Mouse (Mus musculus) adrenal gland, postnatal 4 days (tissue): ENCODE measurements around the gene Hdac2. TPM values are rescaled to one million over a fixed set of nuclear protein-coding genes. Genes with fewer than 3 reads are reported as not detected.

ENCODE experiments used
- DNase-seq, 2 experiments: peaks; one replicate each; pipeline ENCODE4 v3.0.0; 2021 to 2022; ENCODE audit warnings: low spot score in 2 of 2, mixed read lengths in 2 of 2
- long read RNA-seq, 2 experiments: library from polyadenylated mRNA; stranded (forward); transcript quantifications; one replicate each; pipeline ENCODE4 v2.0.0; 2021
- total RNA-seq, 2 experiments: library from RNA; stranded (reverse); gene quantifications; 2 replicates each; pipeline ENCODE4 v1.2.3; 2021

Hdac2 gene
- total RNA-seq = 100 to 1,000 TPM; 114 to 115 TPM
- long read RNA-seq, experiment 1, transcript Hdac2-201 (14 exons, 2,005 nt) = major isoform, 80 of 91 reads
- long read RNA-seq, experiment 1, partial matches to known transcripts = 1 of 91 reads
- long read RNA-seq, experiment 1, other reads (novel, unspliced or antisense) = 9 of 91 reads
- long read RNA-seq, experiment 2, transcript Hdac2-201 (14 exons, 2,005 nt) = major isoform, 187 of 214 reads
- long read RNA-seq, experiment 2, partial matches to known transcripts = 9 of 214 reads
- long read RNA-seq, experiment 2, other reads (novel, unspliced or antisense) = 18 of 214 reads

DNA sequence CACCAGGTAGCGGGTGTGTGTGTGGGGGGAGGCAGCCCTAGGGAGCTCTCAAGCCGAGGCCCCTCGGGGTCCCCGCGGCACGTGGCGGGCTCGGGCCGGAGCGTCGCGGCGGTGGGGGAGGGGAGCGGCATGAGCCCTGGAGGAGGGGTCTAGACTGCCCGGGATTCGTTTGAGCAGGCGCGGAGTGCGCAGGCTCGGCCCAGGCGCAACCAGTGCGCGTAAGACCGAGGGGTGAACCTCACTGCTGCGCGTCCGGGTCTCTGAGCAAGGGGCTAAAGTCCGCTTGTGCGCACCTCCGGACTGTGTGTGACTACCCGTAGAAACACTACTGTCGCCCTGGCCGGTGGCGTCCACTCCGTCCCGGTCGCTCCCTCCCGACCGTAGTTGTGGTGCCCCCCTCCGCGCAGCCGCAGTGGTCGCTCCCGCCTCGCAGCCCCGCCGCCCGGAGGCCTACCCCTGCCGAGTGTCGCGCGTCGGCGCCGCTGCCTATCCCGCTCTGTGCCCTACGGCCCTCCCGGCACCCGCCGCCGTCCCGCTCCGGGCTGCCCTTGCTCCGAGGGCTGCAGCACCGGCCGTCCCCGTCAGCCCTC is at the start of gene Hdac2:
Gene Hdac2, plus strand, starts transcription at position 459 of the 590 bp plus-strand sequence.
- DNase-seq = peak; percentile 72 to 79

DNA sequence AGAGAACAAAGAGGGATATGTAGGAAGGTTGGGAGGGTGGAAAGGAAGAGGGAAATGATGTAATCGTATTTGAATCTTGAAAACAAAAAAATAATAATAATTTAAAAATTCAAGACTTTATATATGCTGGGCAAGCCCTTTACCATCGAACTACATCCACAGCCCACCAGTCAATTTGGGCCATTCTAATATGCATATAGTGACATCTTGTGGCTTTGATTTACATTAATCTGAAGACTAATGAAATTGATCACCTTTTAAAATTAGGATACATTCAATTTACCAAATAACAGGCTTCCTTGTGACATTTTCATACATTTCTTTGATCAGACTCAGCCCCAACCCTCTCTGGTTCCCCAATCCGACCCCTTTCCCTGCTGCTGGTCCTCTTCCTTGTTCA is 46.1 kb upstream of the Hdac2 start:
- DNase-seq = no peak

DNA sequence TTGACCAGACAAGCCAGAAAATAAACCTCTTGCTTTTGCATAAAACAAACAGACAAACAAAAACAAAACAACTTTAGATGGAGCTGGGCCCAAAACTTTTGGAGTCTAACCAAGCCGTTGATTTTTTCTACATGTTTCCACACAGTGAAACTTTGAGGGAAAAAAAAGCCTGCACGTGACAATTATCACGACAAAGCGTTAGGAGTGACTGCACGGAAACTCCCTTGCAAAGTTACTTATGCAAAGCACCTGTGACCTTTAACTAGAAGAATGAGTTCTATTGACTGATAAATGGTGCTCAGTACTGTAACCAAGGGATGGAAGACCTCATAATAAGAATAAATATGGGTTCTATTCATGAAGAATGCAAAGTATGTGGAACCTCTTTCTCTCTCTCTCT is 38.5 kb upstream of the Hdac2 start:
- no peak for DNase-seq

DNA sequence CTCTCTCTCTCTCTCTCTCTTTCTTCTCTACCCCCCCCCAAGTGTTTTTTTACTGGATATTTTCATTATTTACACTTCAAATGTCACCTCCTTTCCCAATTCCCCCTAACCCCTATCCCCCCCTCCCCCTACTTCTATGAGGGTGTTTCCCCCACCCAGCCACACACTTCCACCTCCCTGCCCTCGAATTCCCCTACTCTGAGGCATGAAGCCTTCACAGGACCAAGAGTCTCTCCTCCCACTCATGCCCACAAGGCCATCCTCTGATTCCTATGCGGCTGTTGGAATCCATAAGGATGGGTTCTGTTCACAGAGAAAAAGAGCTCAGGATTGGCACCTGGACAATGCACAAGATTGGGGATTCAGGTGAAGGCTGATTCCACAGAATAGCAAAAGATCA is 38.1 kb upstream of the Hdac2 start:
- no peak for DNase-seq

DNA sequence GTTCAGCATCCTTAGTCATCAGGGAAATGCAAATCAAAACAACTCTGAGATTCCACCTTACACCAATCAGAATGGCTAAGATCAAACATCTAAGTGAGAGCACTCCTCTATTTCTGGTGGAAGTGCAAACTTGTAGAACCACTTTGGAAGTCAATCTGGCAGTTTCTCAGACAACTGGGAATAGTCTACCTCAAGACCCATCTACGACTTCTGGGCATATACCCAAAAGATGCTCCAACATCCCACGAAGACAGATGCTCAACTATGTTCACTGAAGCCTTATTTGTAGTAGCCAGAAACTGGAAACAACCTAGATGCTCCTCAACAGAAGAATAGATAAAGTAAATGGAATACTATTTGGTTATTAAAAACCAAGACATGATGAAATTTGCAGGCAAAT is 22.6 kb upstream of the Hdac2 start:
- DNase-seq = no peak

DNA sequence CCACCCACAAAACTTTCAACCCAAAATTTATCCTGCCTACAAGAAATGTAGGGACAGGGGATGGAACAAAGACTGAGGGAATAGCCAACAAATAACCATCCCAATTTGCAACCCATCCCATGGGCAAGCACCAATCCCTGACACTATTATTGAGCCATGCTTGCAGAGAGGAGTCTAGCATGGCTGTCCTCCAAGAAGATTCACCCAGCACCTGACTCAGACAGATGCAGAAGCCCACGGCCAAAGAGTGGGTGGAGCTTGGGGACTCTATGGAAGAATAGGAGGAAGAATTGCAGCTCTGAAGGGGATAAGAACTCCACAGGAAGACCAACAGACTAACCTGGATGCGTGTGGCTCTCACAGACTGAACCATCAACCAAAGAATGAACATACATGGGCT is 21.7 kb upstream of the Hdac2 start:
- DNase-seq = no peak

DNA sequence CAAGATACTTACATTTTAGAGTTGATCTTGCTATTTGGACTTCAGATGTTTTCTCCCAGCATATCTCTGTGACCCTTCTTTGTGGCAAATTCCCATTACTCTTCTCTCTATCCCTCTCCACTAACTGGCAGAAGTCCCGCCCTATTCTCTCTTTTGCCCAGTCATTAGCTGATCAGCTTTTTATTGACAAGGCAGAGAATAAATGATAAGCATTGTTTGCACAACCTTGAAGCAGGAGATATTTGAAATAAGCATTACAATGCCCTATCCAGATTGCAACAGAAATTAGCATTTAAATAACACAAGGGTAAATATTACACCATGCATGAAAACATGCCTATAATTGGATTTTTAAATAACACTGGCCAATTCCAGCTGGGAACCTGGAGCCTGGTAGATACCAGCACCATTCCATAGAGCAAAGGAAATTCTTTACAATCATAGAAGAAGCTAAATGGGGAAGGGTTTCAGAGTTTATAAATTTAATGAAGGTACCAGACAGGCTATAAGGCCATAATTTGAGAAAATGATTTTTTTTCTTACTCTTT is 14.7 kb upstream of the Hdac2 start:
- no peak for DNase-seq

DNA sequence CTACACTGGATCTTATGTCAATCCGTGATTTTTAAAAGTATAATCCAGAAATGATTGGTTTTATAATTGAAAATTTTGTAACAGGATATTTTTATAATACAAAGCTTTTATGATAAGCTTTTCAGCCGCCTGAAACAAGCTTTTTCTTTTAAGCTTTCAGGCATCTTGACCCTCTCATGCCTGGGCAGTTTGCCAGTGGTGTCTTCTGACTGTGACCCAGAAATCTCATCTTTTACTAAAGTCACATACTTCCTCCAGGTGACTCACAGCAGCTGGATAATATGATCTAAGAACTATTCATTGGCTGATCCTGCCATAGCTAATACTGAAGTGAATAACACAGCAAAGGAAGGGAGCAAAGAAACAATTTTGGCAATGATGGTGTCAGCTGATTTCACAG is 9.9 kb upstream of the Hdac2 start:
- no peak for DNase-seq

DNA sequence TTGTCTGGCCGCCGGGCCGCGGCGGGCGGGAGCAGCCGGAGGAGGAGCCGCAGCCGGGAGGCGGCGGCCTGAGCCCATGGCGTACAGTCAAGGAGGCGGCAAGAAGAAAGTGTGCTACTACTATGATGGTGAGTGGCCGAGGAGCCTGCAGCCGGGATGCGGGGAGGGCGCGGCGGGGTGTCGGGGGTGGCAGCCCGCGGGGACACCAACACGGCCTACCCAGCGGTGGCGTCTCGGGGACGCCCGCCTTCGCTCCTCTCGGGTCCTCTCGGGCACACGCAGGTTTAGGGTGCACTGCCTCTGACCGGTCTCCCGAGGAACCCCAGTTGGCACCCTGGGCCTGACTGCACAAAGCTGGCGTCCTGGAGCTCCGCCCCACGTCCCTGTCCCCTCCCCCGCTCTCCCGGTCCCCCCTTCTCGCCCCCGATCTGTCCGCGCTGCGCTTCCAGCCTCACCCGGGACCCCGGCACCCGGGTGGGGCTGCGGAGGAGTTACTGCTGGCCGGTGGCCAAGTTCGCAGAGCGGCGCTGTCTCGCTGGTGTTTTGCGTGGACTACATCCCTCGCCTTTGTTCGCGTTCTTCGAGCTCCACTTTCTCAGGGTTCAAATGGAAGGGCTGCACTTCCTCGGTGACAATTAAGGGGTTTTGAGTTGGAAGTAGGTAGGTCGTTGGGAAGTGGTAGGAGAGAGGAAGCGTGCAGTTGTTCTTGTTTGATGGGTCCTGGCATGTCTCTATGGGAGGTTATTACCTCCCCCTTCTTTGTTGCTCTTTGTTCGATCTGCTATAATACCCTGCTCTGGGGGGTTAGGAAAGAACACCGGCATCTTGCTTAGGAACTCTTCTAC is 554 bp downstream of the Hdac2 start:
- DNase-seq = peak in 1 of 2 experiments; percentile 42

DNA sequence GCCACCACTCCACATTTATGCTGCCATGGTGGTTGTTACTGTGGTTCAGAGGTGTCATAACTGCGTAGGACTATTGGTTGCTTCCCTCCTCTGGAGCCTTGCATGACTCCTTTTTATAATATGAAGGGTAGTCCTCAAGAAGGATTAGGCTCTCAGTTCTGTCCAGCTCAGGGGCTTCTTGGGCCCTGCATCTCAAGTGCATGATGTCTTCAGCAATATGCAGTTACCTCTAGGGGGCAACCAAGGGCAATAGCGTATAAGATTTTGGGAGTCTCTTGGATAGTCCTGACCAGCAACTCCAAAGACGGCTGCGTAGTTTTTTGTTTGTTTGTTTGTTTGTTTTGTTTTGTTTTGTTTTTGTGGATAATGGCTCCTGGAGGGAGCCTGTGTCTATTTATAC is 7.5 kb downstream of the Hdac2 start:
- DNase-seq = no peak

DNA sequence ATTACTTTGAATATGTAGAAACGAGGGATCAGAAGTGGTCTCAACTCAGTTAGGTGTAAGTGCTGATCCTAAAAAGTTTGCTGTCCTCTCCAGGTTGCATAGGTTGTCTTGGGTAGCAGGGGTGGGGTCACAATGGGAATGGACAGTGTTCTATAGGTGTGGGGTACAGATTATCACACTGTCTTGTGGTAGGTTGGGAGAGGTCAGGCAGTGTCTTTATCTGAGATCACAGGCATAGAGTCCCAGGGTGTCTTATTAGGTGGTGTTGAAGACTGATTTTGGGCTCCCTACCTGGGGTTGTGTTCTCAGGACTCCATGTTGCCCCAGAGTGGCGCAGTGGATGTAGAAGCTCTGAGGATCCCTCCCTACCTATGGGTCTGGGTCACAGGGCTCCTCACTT is 17.8 kb downstream of the Hdac2 start:
- no peak for DNase-seq

DNA sequence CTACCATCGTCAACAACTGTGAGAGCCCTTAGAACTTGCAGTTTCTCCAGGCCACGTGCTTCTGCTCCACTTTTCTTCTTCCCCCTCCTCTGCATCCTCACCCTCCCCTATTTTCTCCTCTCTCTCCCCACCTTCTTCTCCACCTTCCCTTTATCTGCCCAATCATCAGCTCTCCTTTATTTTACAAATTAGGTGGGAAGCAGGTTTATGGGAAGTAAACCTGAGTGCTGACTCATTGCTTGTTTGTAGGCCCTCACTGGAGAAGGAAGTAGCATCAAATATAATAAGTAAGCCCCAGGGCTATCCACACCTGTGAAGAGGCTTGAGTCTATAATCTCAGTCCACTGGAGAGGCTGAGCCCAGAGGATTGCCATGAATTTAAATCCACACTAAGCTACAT is 26.5 kb downstream of the Hdac2 start:
- no peak for DNase-seq

DNA sequence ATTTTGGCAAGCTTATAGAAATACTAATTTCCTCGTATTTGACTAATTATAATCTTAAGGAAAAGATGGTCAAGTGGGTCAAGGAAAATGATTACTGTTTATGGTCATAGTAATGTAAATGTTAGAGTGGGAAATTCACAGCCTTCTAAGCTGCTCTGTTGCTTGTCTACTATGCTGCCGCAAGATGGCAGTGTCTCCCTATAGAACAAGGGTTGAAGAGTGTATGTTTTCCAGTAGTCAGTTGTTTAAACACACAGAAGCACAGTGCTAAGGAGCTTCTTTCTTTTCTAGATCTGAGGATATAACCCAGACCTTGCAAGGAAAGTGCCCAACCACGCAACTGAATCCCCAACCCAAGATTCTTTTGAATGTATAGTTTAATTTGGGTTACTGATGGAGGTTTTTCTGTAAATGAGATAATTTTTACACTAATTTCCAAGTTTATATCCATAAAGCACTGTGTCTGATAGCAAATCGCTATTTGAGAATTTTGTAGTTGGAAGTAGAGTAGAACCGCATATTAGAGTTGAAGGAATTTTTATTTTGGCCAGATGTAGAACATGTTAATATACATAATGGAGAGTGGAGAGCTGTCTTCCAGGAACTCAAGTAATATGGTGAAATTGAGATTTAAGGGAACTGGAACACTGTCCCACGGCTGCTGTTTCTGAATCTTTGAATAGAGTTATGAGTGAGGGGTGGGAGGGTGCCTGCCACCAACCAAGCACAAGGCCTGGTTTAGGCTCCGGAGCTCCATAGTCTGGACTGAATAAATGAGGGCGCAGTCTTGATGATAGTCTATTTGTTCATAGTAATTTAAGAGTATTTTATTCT is 40.1 kb downstream of the Hdac2 start:
- peak; percentile 15 to 21 for DNase-seq

DNA sequence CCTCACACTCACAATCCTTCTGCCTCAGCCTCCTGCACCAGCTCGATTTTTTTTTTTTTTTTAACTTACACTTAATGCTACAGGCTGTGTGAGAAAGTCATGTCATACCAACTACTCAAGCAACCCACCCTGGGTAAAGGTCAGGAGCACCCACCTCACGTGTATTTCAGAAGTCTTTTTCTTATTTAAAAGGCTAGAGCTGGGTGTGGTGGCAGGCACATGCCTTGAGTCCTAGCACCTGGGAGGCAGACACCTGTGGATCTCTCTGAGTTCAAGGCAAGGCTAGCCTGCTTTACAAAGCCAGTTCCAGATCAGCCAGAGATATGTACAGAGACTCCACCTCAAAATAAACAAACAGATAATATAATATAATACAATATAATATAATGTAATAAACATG is 41.4 kb downstream of the Hdac2 start:
- no peak for DNase-seq

DNA sequence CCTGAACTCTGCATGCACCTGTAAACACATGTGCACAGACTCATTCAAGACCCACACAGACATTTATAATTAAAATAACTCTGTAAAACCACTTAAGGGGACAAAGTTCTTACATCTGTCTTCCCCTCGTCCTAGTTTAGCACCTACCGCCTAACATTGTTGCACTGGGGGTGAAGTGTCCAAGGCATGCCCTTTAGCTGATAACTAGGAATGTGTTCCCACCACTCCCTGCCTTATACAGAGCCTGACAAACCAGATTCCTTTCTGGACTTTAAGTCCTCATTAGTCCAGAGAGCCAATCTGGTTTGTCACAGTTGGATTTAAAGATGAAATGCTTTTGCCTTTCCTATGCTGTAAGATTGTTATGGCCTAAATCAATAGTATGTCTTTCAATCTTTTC is 41.9 kb downstream of the Hdac2 start:
- no peak for DNase-seq

DNA sequence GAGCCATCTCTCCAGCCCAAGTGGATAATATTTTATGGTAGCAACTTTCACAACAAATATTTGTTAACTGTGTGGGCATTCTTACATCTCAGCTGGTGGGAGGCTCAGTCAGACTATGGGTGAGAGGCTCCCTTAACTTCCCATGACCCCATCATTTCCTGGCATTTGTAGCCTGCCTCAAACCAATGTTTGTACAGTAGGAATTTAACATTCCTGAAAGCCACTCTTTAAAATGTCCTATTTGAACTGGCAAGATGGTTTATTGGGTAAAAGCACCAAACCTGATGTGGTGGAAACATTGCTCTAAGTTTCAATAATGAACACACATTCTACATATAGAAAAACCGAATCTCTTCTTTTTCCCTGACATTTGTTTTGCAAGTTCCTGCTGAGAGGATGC is 50.0 kb downstream of the Hdac2 start:
- no peak for DNase-seq

DNA sequence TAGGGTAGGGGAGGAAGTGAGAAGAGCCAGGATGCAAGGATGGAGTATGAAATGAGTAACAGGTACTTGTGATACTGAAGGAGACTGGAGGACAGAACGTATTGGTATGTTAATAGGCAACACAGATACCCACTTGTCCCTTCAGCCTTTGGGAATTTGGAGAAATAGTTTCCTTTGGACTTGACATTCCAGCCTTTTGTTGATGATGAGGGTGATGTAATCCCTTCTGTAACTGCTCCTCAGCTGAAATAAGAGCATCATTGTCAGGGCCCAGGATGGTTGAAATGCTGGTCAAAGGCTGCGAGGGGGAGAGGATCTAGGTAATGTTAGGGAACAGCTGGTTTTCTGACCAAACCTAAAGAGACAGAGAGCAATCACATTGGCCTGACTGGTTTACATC is 54.3 kb downstream of the Hdac2 start:
- no peak for DNase-seq

DNA sequence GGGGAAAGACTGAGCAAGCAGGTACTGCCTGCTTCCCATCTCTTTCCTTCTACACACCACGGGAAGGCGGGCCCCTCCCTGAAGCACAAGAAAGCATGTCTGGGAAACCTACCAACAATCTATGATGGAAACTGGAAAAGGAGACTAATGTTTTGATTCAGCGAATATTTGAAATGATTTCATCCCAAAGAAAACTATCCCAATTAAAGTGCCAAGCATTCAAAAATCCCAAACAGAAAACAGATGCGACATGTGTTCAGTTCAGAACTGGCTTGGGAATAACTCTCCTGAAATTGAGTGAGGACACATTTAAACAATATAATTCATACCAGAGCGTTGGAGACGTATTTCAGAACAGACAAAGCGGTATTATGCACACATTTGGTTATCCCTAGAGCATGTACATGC is 60.8 kb downstream of the Hdac2 start:
- no peak for DNase-seq

DNA sequence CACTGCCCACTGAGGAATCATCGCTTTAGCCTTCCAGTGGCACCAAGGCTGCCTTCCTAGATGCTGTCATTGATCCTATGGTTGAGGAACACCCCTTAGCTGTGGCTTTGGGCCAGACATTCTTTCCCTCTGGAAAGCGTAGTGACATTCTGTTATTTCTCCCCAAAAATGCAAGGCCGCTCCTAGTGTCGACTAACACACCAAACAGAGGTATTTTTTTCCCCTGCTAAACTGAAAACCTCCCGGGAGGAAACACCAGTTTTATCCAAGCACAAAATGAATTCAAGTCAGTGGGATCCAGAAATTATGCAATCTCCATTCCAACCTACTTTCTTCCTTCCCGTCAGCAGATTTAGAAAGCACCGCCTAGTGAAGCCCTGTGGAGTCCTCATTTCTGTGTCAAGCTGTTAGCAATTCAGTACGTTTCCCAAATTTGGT is 73.3 kb downstream of the Hdac2 start:
- no peak for DNase-seq
